Comparison of ENCODE assay signal across 21 mouse cellular contexts in the genomic region with DNA sequence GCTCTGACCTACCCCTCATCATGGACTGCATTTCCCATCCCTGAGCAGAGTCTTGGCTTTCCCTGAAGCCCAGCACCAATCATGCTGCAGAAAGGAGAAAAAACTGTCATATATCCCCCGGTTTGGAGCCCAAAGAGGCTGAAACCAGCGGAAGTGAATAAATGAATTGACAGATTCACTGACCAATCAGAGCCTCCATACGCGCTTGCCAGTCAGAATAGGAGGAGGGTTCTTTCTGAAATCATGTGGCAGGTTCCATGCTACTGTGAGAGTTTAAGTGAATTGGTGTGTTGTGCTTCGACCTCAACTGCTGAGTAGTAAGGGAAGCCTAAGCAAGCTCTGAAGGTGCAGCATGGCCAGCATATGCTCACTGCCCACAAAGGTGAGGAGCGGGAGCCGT.
"Had no signal": no experiment of that assay in that cellular context is flagged by ENCODE, and none has a peak within 500 bp of the region (broad histone marks: within the 10 kb centered on the region; RNA-seq: fewer than 3 reads in every experiment).

No protein-coding gene starts in this region.

- ATAC-seq: liver, postnatal 0 days; lung, postnatal 0 days; midbrain, embryonic 13.5 days; midbrain, embryonic 16.5 days had no signal

- H3K27me3 ChIP-seq: limb, embryonic 12.5 days; limb, embryonic 15.5 days; midbrain, embryonic 13.5 days; neural tube, embryonic 13.5 days had no signal

- H3K36me3 ChIP-seq: limb, embryonic 12.5 days; limb, embryonic 15.5 days; midbrain, embryonic 13.5 days; neural tube, embryonic 13.5 days had no signal

- H3K4me1 ChIP-seq: limb, embryonic 12.5 days; limb, embryonic 15.5 days; midbrain, embryonic 13.5 days; neural tube, embryonic 13.5 days had no signal

- H3K27ac ChIP-seq: left cerebral cortex, adult 2 months; limb, embryonic 12.5 days; limb, embryonic 15.5 days; liver, embryonic 14.5 days; macrophage; midbrain, embryonic 13.5 days; neural tube, embryonic 13.5 days had no signal

- H3K4me3 ChIP-seq: left cerebral cortex, adult 2 months; limb, embryonic 12.5 days; limb, embryonic 15.5 days; midbrain, embryonic 13.5 days; myocyte; neural tube, embryonic 13.5 days had no signal

- DNase-seq: kidney, adult 9 months; kidney, postnatal 14 days; kidney, postnatal 4 days; liver, postnatal 0 days; lung, embryonic 14.5 days; retina, postnatal 1 day; right cerebral cortex, postnatal 25 days; spleen, adult 18-20 months; thymus, adult 18-20 months; thymus, postnatal 36 days had no signal

- H3K4me2 ChIP-seq: limb, embryonic 12.5 days; limb, embryonic 15.5 days; liver, embryonic 11.5 days; lung, embryonic 14.5 days; midbrain, embryonic 13.5 days; neural tube, embryonic 13.5 days had no signal

- H3K9ac ChIP-seq: limb, embryonic 12.5 days; limb, embryonic 15.5 days; liver, embryonic 14.5 days; liver, postnatal 0 days; lung, embryonic 14.5 days; midbrain, embryonic 13.5 days; neural tube, embryonic 13.5 days had no signal
